Mouse (Mus musculus) E14TG2a.4 (cell line): ENCODE data around the gene Angpt4.

ENCODE experiments used
- CTCF ChIP-seq: conservative IDR thresholded peaks from 2 replicates; pipeline ENCODE4 v1.5.1; 2014; ENCODE audit warnings: low read length
- POU5F1 ChIP-seq: IDR thresholded peaks from 2 replicates; pipeline ENCODE4 v1.6.1; 2014; ENCODE audit warnings: low read length, borderline replicate concordance

GRCm38 (mm10) chr2:151941269-151941668, 30.3 kb downstream of the Angpt4 start:
- peak; percentile 44 for TF ChIP-seq CTCF
- no peak for TF ChIP-seq POU5F1
